ENCODE assay signal across 20 mouse cellular contexts in genomic region chr7:34025641-34026040, GRCm38 (mm10). TPM values are rescaled to one million over a fixed set of nuclear protein-coding genes. Genes with fewer than 3 reads are reported as not detected.
DNase-seq lines count a peak whose midpoint lies in the region.
"Had no signal": no experiment of that assay in that cellular context is flagged by ENCODE, and none has a peak within 500 bp of the region (broad histone marks: within the 10 kb centered on the region; RNA-seq: fewer than 3 reads in every experiment).

No protein-coding gene starts in this region.

- H3K36me3 ChIP-seq in heart, embryonic 10.5 days = no peaks in the 10 kb centered on the region
- H3K36me3 ChIP-seq: G1E had no signal

- WGBS in heart, embryonic 10.5 days = 67% methylated on average over 4 of the region's 4 CpGs

- H3K9me3 ChIP-seq in heart, embryonic 10.5 days = peaks cover 65% of the 10 kb centered on the region

- no peaks in the 10 kb centered on the region for H3K4me1 ChIP-seq in heart, embryonic 10.5 days

- H3K4me3 ChIP-seq in heart, embryonic 10.5 days = no peak overlapping the region

- H3K27me3 ChIP-seq in heart, embryonic 10.5 days (ENCODE audit: insufficient read depth, poor library complexity, severe bottlenecking) = no peaks in the 10 kb centered on the region
- H3K27me3 ChIP-seq: Patski had no signal

- H3K27ac ChIP-seq in heart, embryonic 10.5 days = no peak overlapping the region

- peak; percentile 70 for DNase-seq in heart, adult 11 months
- no peak for DNase-seq in heart, embryonic 10.5 days (ENCODE audit: low spot score)
- DNase-seq in spleen, postnatal 4 days (ENCODE audit: low spot score in 2 of 2) = peak; percentile 6 to 53
- no peak for DNase-seq in spleen, postnatal 36 days (ENCODE audit: low spot score in 2 of 2)
- DNase-seq: adrenal gland, adult 2 months; adrenal gland, adult 8-10 months; adrenal gland, postnatal 10 days; adrenal gland, postnatal 14 days; adrenal gland, postnatal 25 days; adrenal gland, postnatal 36 days; B cell, adult 2 months; cerebellum, adult 11 months; cerebellum, adult 11-12 months; cerebellum, adult 18-20 months had no signal

RNA-seq across cellular contexts. Expression of gene Scgb1b27, which starts 4.4 kb away (rescaled TPM):
- polyA plus RNA-seq in heart, embryonic 10.5 days (2016; fragmentation: Nextera tagmentation; extraction: Ambion mirVana) = not detected in 2 replicates
- polyA plus RNA-seq: activated CD4-positive, CD25-positive, alpha-beta regulatory T cell, adult 4 months; adrenal gland, adult 2 months; brain, embryonic 14.5 days; C2C12; CD4-positive, CD25-positive, alpha-beta regulatory T cell, adult 4 months; G1E; Patski had no signal

RNA-seq across cellular contexts. Expression of gene Scgb2b27, which starts 11.9 kb away (rescaled TPM):
- not detected in 2 replicates for polyA plus RNA-seq in heart, embryonic 10.5 days (2016; fragmentation: Nextera tagmentation; extraction: Ambion mirVana)
- polyA plus RNA-seq: activated CD4-positive, CD25-positive, alpha-beta regulatory T cell, adult 4 months; adrenal gland, adult 2 months; brain, embryonic 14.5 days; C2C12; CD4-positive, CD25-positive, alpha-beta regulatory T cell, adult 4 months; G1E; Patski had no signal

Comparison
In these comparisons a context has a peak if more than half of its experiments do, and no peak if none do; other contexts are left out.
1. DNase-seq: peak in heart, adult 11 months (single experiment) and spleen, postnatal 4 days (2 of 2); none in heart, embryonic 10.5 days (single experiment) and spleen, postnatal 36 days (0 of 2).